Comparison of ENCODE assay signal across 7 mouse cellular contexts in the genomic region with DNA sequence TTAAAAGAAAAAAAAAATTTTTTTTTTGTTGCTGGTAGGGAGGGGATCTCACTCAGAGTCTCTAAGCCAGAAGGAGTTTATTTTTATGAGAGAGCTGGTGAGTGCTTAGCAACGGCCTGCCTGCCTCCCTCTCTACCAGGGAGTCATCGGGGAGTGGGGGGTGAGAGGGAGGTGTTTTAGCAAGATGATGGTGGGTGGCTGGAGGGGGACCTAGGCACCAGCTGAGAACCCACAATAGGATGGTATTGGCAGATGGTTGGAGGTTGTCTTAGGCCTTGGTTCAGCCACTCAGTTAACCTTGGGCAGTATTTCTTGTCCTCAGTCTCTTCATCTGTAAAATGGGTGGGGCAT. TPM values are rescaled to one million over a fixed set of nuclear protein-coding genes. Genes with fewer than 3 reads are reported as not detected.
A peak's percentile ranks its signal among the peaks of the same experiment; 100 is the strongest.
DNase-seq lines count a peak whose midpoint lies in the region; ATAC-seq lines count a peak whose summit lies in the region.

No protein-coding gene starts in this region.

- no peaks in the 10 kb centered on the region for H3K27me3 ChIP-seq in lung, embryonic 15.5 days
- no peaks in the 10 kb centered on the region for H3K27me3 ChIP-seq in forebrain, embryonic 13.5 days
- H3K27me3 ChIP-seq in midbrain, embryonic 14.5 days (ENCODE audit: control insufficient read depth, insufficient read depth, low read length): no peaks in the 10 kb centered on the region

- peak overlapping the region; percentile 90; the same call in 1 of the 2 replicates for H3K9ac ChIP-seq in lung, embryonic 15.5 days
- peak overlapping the region; percentile 94; the same call in 1 of the 2 replicates for H3K9ac ChIP-seq in forebrain, embryonic 13.5 days
- peak overlapping the region; percentile 98 for H3K9ac ChIP-seq in midbrain, embryonic 14.5 days (replicated peaks; ENCODE audit: low read length)

- H3K9me3 ChIP-seq in lung, embryonic 15.5 days: no peaks in the 10 kb centered on the region
- no peaks in the 10 kb centered on the region for H3K9me3 ChIP-seq in forebrain, embryonic 13.5 days (replicated peaks)
- H3K9me3 ChIP-seq in midbrain, embryonic 14.5 days (ENCODE audit: control insufficient read depth, low read length): no peaks in the 10 kb centered on the region

- peaks cover 53% of the 10 kb centered on the region for H3K4me1 ChIP-seq in lung, embryonic 15.5 days
- H3K4me1 ChIP-seq in forebrain, embryonic 13.5 days: peaks cover 58% of the 10 kb centered on the region
- peaks cover 28% of the 10 kb centered on the region for H3K4me1 ChIP-seq in midbrain, embryonic 14.5 days (ENCODE audit: control insufficient read depth, insufficient read depth, low read length)

- H3K4me3 ChIP-seq in lung, embryonic 15.5 days: peak overlapping the region; percentile 92
- peak overlapping the region; percentile 91 for H3K4me3 ChIP-seq in forebrain, embryonic 13.5 days
- H3K4me3 ChIP-seq in midbrain, embryonic 14.5 days (replicated peaks; ENCODE audit: low read depth, low read length): peak overlapping the region; percentile 90

- no peaks in the 10 kb centered on the region for H3K36me3 ChIP-seq in lung, embryonic 15.5 days
- 0 out of 2 replicates have a peak, but pooled peaks cover 1% of the 10 kb centered on the region for H3K36me3 ChIP-seq in forebrain, embryonic 13.5 days (ENCODE audit: poor library complexity, severe bottlenecking)
- 0 out of 2 replicates have a peak, but pooled peaks cover 3% of the 10 kb centered on the region for H3K36me3 ChIP-seq in midbrain, embryonic 14.5 days (ENCODE audit: control insufficient read depth, insufficient read depth, low read length)

- no peak for DNase-seq in lung, postnatal 36 days
- DNase-seq in layer of hippocampus, adult 8-10 months (ENCODE audit: low spot score in 2 of 2): peak; percentile 44 to 70
- DNase-seq in midbrain, embryonic 14.5 days: peak; percentile 34
- no peak for DNase-seq in spleen, postnatal 4 days (ENCODE audit: low spot score in 2 of 2)
- DNase-seq in spleen, postnatal 14 days (ENCODE audit: low spot score in 2 of 2): no peak

- H3K27ac ChIP-seq in lung, embryonic 15.5 days: no peak overlapping the region
- peak overlapping the region; percentile 94; the same call in 1 of the 2 replicates for H3K27ac ChIP-seq in forebrain, embryonic 13.5 days
- no peak overlapping the region for H3K27ac ChIP-seq in midbrain, embryonic 14.5 days (replicated peaks; ENCODE audit: low read depth, low read length)

- ATAC-seq in lung, embryonic 15.5 days (ENCODE audit: borderline replicate concordance, extremely low read depth, low FRiP score, low TSS enrichment): no peak
- ATAC-seq in forebrain, embryonic 13.5 days: no peak
- ATAC-seq in midbrain, embryonic 14.5 days (ENCODE audit: low FRiP score, low TSS enrichment): no peak

- 2% methylated on average over 2 of the region's 2 CpGs for WGBS in lung, embryonic 15.5 days
- 46% methylated on average over 2 of the region's 2 CpGs for WGBS in forebrain, embryonic 13.5 days
- WGBS in midbrain, embryonic 14.5 days: 29% methylated on average over 2 of the region's 2 CpGs

- H3K4me2 ChIP-seq in lung, embryonic 15.5 days: peak overlapping the region; percentile 96
- H3K4me2 ChIP-seq in forebrain, embryonic 13.5 days: peak overlapping the region; percentile 85
- peak overlapping the region; percentile 93 for H3K4me2 ChIP-seq in midbrain, embryonic 14.5 days (ENCODE audit: low read length)

RNA-seq across cellular contexts. Expression of a gene that starts 1.7 kb away (rescaled TPM):
- polyA plus RNA-seq in lung, embryonic 15.5 days (2015; fragmentation: Nextera tagmentation; extraction: Ambion mirVana): 47.1 and 48.4 TPM in 2 replicates
- polyA plus RNA-seq in forebrain, embryonic 13.5 days (2015; fragmentation: Nextera tagmentation; extraction: Ambion mirVana): 68.2 and 73.1 TPM in 2 replicates
- 100 to 1,000 TPM; 142 to 166 (median 152) TPM for total RNA-seq in layer of hippocampus, adult 8-10 months (2022)
- polyA plus RNA-seq in midbrain, embryonic 14.5 days (2014; fragmentation: Nextera tagmentation; extraction: Ambion mirVana): 94.1 and 94.3 TPM in 2 replicates

Comparison
In these comparisons a context has a peak if more than half of its experiments do, and no peak if none do; other contexts are left out.
1. DNase-seq: peak in layer of hippocampus, adult 8-10 months (2 of 2) and midbrain, embryonic 14.5 days (single experiment); none in lung, postnatal 36 days (single experiment), spleen, postnatal 4 days (0 of 2) and spleen, postnatal 14 days (0 of 2).
2. Peak in every context shown above with its lines, with median percentiles within 50 percentile points of each other: H3K4me2 ChIP-seq, H3K4me3 ChIP-seq and H3K9ac ChIP-seq.